Mouse (Mus musculus): ENCODE data around the gene Grin2d. TPM values are rescaled to one million over a fixed set of nuclear protein-coding genes. Genes with fewer than 3 reads are reported as not detected.
A peak's percentile ranks its signal among the peaks of the same experiment; 100 is the strongest.
"Not testable (repeated sequence)": the region's sequence is repeated elsewhere in the genome, so short reads cannot be mapped to it uniquely, and the experiment has no call there.

The Grin2d gene
- total RNA-seq, 2 experiments from 2014 or later, result under 0.01 TPM; not detected in 1

DNA sequence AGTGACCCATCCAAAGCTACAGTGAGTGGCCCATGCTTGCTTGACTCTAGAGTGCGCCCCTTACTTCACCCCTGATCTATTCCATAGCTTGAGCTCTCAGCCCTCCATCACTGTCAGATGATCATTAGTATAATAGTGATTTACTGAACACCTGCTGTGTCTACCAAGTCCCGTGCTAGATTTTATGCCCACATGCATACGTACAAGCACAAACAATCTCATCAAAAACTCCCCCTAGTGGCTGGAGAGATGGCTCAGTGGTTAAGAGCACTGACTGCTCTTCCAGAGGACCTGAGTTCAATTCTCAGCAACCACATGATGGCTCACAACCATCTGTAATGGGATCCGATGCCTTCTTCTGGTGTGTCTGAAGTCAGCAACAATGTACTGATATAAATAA, 19.9 kb upstream of the Grin2d start:
- ATAC-seq (replicated peaks; ENCODE audit: poor library complexity), result not testable (repeated sequence)

DNA sequence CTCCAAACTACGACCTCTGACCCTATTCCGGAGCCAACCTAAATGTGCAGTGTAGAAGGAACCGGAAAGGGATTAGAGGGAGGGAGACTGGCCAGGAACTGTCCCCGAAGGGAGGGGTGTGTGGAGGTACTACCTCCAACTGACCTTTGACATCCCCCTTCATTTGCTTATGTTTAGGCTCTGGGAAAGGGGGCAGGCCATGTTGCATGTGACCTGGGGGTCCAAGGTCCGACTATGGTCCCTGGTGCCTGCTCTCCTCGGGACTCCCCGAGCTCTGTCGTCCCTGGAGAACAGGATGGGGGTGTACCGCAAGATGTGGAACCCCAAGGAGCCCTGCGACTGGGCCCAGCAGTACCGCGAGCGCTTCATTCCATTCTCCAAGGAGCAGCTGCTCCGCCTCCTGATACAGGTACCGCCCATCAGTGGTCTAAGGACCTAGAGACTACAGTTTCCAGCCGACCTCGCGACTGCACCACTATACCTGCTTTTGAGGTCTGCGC, 19.1 kb upstream of the Grin2d start:
- ATAC-seq (replicated peaks; ENCODE audit: poor library complexity), result peak; percentile 33

GRCm38 (mm10) chr7:45896517-45897257, 18.5 kb upstream of the Grin2d start, which contains the start of the genes Syngr4 and Tmem143:
Gene Syngr4, minus strand, starts transcription at chr7:45896714.
Gene Tmem143, plus strand, starts transcription at chr7:45896941.
- ATAC-seq (replicated peaks; ENCODE audit: poor library complexity), result peak; percentile 85

GRCm38 (mm10) chr7:45895931-45896516, 17.8 kb upstream of the Grin2d start:
- no peak for ATAC-seq (replicated peaks; ENCODE audit: poor library complexity)

DNA sequence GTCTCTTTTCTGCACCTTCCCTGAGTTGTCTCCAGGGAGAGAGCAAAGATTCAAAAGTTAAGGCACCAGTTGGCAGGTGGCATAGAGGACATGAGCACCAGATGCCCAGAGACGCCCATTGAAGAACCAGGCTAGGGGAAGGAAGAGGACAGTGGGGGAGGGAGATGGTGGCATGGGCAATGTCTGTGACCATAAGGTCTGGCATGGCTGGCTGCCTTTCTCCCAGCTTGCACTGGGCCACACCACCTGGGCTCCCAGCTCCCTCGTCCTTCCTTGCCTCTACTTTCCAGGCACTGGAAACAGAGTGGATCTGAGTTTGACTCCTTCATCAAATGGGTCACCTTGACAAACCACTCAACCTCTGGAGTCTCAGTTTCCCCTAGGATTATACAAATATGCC, 14.5 kb upstream of the Grin2d start:
- no peak for ATAC-seq (replicated peaks; ENCODE audit: poor library complexity)

DNA sequence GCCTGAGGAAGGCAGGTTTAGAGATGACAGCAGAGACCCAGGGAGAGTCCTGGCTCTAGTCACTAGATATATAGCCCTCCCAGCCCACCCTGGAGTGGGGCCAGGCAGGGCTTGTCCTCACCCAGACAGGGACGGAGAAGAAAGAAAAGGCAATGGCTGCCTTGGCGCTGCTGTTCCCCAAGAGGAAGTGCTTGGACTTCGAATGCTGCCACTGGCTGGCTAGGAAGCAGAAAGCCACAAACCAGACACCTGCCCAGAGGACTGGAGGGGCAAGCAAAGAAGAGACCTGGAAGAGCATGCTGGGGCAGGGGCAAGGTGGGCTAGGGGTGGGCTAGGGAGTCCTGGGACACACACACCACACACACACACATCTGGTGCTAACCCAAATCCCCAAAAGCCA, 9.1 kb upstream of the Grin2d start:
- ATAC-seq (replicated peaks; ENCODE audit: poor library complexity), result 0 out of 2 replicates have a peak, but pooled peaks have one; percentile 31

- no peak for ATAC-seq (replicated peaks; ENCODE audit: poor library complexity)
Observed at GRCm38 (mm10) chr7:45881011-45881410, 2.8 kb upstream of the Grin2d start.

GRCm38 (mm10) chr7:45880531-45880930, 2.4 kb upstream of the Grin2d start:
- ATAC-seq (replicated peaks; ENCODE audit: poor library complexity), result no peak

DNA sequence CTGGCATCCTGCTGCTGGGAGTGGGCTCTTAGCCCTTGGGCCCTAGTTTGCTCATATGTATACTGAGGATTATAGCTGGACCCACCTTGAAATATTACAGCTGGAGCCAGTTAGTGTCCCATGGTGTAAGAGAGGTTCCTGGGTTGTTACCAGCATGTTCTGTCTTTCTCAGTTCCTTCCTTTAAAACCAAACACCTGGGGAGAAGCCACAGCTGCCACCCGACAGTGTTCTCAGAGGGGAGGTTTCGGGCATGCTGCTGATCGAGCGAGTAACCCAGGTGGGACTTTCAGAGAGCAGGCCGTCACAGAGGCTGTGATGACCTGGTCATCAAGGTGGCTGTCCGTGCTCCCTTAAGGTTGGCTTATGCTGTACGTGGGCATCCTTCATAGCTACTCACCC, 1.3 kb downstream of the Grin2d start:
- no peak for ATAC-seq (replicated peaks; ENCODE audit: poor library complexity)

DNA sequence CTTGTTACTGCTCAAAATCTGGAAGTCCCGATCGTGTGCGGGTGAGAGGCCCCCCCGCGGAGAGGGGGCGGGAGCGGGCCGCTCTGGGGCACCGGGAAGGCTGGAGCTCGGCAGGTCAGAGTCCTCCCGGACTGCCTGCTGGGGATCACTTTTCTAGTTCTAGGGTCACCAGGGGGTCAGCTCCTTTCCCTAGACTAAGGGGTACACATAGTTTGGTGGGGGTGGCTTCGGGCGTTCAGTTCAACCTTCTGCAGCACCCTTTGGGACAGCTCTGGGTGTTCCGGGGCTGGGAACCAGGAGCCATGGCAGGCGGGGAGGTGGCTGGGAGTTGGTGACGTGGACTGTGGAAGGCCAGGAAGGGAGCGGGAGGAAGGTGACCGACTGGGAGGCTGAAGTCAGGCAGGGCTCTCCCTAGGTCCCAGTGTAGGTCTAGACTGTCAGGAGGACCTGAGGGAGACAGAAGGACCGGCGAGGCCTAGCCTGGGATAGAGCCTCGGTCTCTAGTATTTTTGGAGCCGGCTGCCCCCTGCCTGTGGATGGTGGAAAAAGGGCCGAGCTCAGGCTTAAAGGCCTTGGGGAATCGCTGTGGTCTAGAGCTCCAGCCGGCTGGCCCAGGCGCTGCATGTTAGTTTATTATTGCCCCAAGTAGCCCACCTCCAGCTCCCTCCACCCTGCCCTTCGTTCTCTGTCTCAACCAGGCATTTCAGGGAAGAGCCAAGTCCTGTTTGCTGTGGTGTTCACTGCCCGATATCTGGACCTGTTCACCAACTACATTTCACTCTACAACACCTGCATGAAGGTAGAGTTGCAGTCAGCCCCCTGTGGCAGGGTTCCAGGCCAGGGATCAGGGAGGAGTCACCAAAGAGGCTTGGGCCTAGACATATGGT, 4.9 kb downstream of the Grin2d start:
- ATAC-seq (replicated peaks; ENCODE audit: poor library complexity), result peak; percentile 59

DNA sequence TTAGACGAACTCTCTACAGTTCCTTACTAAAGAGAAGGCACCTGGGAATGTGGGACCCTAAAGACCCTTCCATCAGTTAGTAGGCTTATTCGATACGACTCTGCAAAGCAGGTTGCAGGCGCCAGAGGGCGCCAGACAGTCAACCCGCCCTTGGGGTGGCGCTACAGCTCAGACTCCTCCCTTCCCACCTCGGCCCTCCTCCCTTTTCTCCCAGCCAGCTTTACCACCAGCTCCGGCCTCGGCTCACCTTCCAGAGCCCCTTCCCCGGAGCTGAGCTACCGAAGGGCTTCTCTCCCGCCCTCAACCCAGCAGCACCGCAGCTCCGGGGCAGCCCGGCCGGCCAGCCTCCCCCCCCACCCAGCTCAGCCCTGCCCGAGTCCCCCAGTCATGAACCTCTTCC, 5.6 kb downstream of the Grin2d start, which contains the start of gene Kdelr1:
Kdelr1 (plus strand) TSS at position 149 of the 400 bp plus-strand sequence.
- ATAC-seq (replicated peaks; ENCODE audit: poor library complexity), result peak; percentile 89

DNA sequence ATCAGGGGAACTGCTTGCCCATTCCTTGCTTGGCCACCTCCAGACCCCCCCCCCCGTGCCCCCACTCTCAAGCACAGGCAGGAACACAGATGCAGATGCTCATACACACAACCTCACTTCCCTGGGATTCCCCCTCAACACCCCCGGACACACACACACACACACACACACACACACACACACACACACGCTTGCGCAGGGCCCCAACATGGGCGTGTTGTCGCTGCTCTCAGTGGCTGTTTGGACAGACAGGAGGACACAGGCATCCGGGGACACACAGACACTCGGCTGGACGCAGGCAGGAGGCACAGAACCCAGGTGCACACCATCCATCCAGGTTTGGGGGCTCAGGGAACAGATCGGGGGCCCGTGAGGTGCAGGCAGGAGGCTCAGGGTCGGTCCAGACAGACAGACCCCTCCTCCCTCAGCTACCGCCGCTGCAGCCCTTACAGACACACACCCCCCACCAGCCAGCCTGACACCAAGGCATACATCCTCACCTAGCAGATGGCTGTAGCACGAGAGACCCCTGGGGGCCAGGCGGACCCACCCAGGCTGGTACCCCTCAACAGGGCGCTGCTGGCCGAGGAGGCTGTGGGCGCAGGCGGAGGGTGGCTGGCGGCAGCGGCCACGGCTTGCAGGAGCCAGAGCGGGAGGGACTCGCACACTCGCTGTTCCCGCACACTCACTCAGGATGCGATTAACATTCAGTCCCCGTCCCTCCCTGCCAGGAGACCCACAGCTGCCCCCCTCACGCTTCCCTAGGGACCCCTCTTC, 7.7 kb downstream of the Grin2d start:
- ATAC-seq (replicated peaks; ENCODE audit: poor library complexity), result no peak

DNA sequence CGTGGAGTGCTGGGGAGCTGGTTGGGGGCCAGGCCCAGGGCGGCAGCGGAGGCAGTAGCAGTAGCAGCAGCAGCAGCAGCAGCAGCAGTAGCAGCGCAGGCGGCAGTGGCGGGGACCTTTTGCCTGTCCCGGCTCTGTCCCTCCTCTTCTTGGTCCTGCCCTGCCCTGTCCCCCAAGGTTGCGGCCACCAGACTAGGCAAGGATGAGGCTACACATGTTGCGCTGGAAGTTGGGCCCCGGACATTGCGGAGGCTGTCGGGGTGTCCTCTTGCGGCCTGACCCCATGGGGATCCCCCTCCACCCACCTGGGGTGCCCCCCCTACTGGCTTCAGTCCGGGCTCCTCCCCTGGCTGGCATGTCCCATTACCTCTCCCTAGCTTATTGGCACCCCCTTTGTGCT, 8.4 kb downstream of the Grin2d start:
- ATAC-seq (replicated peaks; ENCODE audit: poor library complexity), result no peak

- no peak for ATAC-seq (replicated peaks; ENCODE audit: poor library complexity)
Observed at GRCm38 (mm10) chr7:45869107-45869670, 9.0 kb downstream of the Grin2d start.

GRCm38 (mm10) chr7:45867871-45868270, 10.3 kb downstream of the Grin2d start:
- ATAC-seq (replicated peaks; ENCODE audit: poor library complexity), result no peak

GRCm38 (mm10) chr7:45865925-45866910, 12.0 kb downstream of the Grin2d start:
- peak; percentile 89 for ATAC-seq (replicated peaks; ENCODE audit: poor library complexity)

GRCm38 (mm10) chr7:45864435-45864834, 13.7 kb downstream of the Grin2d start:
- no peak for ATAC-seq (replicated peaks; ENCODE audit: poor library complexity)

- ATAC-seq (replicated peaks; ENCODE audit: poor library complexity), result no peak
Observed at GRCm38 (mm10) chr7:45862804-45863203, 15.4 kb downstream of the Grin2d start.

- ATAC-seq (replicated peaks; ENCODE audit: poor library complexity), result no peak
Observed at GRCm38 (mm10) chr7:45859008-45859407, 19.2 kb downstream of the Grin2d start.
